Mouse (Mus musculus) c-Kit-negative CD71-positive TER-119-positive erythroid progenitor cells, embryonic 14.5 days (primary cell): ENCODE data around the gene Mob3c.

ENCODE experiments used
- DNase-seq: peaks from one replicate; pipeline ENCODE4 v3.0.0-alpha.2; 2013; ENCODE audit warnings: low read depth, low spot score

The Mob3c gene

DNA sequence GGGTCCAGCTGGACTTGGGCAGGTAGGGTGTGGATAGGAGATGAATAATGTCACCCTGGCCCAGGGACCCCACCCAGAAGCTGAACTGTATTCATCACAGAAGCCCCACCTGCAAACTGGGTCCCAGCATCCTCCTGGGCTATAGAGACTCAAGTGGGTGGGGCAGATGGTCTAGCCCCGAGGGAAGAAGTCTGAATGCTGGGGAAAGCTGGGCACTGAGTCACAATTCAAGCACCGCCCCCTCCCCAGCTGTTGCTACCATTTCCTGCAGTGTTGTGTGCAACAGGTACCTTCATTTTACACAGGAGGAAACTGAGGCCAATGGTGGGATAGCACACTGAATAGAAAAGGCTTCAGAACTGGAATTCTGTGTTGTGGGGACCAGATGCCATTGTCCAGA is 4.1 kb downstream of the Mob3c start:
- DNase-seq: no peak

DNA sequence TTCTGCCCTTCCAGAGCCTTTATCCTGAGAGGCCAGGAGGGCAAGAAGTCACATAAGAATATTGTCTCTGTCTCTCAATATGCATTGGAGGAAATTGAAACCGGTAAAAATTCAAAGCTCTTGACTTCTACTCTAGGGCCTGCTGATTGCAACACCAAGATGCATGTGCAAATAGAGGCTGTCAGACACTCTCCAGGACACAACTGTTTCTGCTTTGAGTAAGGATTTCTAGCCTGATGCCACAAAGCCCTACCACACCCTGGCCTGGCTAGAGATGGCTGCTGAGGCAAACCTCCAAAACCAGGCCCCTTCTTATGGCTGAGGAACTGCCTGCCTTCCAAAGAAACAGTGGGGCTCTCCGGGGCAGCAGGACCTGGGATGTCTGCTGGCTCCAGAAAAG is 7.7 kb downstream of the Mob3c start:
- no peak for DNase-seq

DNA sequence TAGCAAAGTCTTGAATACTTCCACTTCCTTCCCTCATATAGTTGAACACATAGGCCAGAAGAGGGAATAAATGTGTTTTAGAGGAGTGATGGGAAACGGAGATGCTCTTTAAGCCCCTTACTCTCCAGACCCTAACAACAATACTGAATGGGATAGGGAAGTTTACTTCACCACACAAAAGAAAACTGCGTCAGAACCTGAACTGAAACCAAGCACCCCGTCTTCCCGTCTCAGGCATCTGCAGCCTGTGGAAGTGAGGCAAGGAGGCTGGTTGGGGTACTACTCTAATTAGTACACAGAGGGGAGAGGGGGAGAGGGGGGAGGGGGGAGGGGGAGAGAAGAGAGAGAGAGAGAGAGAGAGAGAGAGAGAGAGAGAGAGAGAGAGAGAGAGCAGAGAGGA is 10.3 kb downstream of the Mob3c start:
- DNase-seq: no peak

DNA sequence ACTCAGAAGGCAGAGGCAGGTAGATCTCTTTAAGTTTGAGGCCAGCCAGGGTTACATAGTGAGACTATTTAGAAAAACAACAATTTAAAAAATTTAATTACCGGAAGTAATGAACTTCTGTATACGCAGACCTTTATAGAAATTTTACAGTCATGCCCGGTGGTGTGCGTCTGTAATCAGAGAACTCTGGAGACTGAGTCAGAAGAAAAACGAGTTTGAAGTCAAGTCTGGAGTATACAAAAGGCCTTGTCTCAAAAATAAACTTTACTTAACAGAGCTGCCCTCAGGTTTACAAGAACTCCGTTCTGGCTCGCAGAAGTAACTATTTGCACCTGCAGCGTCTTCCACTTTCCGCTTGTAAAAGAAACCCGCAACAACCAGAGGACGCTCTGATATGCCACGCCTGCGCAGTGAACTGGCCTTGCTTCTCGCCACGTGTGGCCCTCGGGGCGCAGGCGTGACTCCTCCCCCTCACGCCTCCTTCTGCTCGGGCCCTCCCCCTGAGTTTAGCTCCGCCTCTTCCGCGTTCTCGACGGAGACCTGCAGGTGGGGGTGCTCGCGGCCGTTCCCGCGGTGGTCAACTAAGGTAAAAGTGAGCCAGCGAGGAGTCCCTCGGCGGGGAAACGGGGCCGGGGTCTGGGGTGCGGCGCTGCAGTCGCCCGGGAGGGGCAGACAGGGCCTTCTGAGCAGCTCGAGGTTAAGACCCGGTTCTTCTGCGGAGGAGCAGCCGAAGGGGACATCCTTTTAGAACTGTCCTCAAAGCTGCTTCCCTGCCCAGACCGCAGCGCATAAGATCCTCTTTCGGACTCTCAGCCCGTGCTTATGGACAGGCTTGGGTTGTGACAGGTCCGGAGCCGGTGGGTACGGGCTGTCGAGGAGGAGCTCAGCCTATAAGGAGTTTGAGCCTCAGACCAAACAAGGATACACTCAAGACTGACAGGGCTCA is 11.1 kb downstream of the Mob3c start, which contains the start of gene Mknk1:
Gene Mknk1, plus strand, starts transcription at position 503 of the 946 bp plus-strand sequence.
- DNase-seq: peak; percentile 89

DNA sequence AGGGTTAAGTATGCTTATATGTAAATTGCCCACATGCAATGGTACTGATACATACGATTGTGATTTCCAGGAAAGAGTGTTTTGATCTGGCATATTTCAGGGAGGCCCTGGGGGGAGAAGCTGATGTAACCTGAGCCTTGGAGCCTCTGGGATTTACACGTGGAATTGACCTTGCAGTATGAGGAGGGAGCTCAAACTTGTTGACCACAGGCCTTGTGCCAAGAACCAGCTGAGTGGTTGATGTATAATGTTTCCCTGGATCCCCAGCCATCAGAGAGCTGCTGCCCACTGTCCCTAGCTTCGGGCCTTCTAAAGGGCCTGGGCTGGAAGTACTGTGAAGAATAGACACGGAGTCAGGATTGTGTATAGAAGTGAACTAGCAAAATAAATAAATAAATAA is 12.1 kb downstream of the Mob3c start:
- DNase-seq: no peak

DNA sequence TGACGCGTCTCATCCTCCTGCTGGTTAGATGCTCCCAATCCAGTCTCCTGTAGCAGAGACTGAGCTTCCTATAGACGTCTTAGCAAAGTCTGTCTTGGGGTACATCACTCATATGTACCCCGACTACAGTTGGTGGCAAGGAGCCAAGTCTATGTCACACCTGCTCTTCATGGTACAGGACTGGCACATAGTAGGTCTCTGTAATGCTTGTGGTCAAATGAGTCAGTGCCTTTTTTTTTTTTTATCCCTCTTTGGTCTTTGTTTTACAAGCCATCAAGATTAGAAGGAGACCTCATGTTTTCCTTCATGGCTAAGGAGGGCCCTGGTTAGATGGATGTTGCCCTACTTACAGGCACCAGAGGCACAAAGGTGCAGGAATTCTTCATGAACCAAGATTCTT is 12.9 kb downstream of the Mob3c start:
- no peak for DNase-seq

DNA sequence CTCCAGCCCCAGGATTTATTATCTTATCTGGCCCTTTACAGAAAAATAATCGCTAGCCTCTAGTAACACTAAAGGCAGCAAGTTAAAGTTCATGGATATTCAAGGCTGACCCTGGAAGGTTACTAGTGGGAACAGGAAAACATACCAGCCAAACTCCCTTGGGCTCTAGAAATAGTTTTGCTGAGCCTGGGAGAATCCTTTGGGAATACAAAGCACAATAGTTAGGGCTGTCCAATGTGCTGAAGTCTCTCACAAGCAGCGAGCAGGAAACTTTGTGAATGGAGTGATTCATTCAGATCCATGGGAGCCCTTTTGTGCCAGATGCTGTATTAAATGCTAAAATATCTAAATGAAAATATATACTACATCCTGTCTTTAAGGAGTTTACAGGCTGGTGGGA is 18.8 kb downstream of the Mob3c start:
- no peak for DNase-seq

DNA sequence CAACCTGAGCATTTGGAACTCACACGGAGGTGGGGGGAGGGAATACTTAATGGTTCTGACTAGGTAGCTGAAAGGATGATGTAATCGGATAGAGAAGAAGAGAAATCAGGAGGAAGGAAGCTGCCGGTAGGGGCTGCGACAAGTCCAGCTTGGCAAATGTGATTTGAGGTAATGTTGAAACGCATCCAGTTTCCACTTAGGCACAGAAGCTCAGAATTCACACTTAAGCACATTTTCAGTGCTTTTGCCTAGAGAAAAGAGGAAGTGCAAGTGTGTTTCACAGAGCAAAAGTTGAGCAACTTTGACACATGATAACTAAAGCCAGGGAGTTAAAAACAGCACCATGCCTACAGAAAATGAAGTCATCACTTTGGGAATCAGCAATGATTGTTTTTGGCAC is 19.5 kb downstream of the Mob3c start:
- no peak for DNase-seq

DNA sequence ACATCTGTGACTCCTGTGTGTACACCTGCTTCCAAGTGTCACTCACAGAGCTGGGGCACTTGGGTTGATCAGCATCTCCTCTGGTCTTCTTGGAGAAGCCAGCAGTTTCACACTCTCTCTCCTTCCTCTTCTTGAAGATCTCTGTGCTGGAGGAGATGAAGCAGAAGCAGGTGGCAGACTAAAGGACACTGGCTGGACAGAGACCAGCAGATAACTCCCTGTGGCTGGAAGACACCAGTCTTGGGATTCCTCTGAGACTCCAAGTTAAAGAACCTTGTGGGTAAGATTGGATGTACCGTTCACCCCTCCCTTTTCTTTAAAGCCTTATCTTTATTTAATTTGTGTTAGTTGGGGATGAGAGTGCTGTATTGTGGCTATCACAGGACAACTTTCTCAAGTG is 20.2 kb downstream of the Mob3c start:
- no peak for DNase-seq

DNA sequence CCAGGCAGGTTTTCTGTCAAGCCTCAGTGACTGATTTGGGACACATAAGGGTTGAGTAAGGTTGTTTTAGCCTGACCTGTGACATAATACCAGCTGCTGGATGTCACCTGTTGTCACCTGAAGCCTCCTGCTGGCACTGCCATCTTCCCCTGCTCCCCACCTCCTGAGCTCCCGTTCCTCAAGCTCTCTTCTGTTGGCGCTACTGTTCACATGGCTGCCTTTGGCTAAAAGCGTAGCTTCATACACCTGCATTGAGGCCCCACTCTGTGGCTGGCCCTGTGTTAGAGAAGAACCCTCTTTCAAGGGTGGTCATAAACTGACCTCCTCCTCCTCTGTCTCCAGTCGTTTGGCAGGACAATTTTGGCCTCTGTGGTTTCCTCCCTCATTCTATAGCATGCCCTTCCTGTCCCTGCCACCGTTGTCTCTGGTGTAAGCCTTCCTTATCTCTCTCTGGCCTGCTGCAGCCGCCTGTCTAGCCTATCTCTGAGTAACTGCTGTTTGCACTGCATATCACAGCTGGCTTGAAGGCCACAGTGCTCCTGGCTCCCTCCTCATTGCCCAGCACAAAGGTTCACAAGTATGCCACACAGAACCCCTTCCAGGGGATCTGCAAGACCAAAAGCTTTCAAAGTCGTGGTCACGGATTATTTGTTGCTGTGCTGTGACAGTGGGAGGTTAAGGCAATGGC is 21.2 kb downstream of the Mob3c start:
- peak; percentile 82 for DNase-seq

DNA sequence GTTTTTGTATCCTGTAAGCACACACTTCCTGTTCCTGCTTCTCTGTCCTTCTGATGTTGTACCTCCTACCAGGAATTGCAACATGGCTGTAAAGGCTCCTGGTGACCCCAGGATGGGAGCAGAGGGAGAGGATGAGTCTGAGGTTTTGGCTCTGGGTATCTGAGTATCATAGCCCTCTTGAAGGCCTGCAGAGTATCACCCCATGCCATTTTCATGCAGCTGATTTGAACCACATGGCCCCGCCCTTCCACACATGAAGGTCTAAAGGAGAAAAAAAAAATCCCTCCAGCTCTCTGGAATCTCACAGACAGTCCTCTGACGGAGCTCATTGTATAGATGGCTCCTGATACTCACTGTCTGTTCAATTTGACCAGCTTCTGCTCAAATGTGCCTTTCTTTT is 22.2 kb downstream of the Mob3c start:
- DNase-seq: no peak

DNA sequence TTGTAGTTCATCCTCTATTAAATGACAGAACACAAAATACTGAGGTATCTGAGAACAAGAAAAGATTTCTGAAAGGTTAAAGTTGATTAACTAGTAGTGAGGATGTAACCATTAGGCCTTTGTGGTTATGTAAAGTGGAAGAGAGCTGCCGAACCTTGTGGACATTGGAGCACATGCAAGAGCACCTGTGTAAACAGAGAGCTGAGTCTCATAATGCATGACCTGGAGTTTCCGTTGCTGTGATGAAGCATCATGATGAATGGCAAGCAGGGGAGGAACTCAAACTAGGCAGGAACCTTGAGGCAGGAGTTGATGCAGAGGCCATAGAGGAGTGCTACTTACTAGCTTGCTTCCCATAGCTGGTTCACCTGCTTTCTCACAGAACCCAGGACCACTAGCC is 22.7 kb downstream of the Mob3c start:
- DNase-seq: no peak

DNA sequence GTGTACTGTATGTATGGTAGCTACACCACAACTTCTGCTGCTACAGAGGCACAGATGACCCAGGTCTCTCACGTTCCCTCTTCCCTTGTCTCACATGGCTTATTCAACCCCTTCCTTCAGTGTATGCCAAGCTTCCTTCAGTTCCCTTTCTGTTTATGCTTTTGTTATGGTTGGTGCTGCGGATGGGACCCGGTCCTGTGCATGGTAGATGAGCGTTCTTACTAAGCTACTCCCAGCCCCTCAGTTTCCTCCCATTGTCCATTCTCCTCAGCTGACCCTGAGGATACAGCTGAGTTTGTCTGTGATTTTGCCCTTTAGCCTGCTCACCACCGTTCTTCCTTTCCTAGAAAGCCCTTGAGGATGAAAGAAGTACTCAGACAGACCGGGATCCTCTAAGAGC is 23.7 kb downstream of the Mob3c start:
- DNase-seq: no peak

DNA sequence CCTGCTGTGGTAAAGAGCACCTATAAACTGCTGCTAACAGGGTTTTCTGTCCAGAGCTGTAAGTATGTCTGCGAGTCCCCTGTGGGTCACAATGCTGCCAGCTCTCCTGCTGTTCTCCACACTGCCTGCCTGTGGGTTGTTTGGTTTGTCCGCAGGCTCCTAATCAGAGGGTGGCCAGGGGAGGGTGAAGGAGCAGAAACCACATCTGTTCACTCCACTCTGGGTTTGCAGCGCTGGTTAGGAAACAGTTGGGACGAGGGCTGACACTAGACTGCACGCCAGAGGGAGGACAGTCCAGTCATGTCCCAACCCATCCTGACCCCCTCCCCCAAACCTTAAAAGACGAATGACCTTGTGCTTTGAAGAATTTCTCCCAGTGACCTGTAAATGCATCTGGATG is 27.2 kb downstream of the Mob3c start:
- DNase-seq: no peak

DNA sequence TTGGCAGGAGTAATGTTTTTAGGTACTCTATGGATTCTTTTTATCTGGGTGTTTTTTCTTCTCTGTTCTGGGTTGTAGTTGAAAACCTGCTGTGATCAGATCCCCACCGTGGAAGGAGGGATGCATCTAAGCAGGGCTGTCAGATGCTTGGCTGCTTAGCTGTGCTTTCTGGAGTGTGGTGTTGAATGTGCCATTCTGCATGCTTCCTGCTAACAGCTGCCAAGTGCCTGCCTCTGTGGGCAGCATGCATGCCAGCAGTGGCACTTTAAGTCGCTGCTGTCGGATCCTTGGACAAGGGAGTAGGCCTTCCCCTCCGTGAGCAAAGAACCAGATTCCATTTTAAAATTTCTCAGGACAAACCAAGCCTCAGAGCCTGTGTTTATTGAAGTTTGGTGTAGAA is 27.7 kb downstream of the Mob3c start:
- DNase-seq: no peak

DNA sequence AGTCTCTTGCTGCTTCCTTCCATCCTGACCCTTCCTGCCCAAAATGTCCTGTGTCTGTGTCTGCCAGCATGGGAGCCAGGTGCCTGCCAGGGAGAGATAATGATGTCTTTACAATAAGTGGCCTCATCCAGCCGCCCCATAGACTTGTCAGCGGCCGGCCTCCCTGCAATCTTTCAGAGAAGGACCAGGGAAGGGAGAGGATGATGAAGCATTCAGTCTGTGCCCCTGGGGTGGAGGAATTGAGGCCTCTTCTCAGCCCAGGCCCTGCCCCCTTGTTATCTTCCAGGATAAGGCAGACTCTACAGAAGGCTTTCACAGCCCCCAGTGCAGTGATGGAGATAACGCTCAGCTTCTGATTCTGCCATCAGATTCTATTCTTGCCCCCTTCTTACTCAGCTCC is 28.4 kb downstream of the Mob3c start:
- DNase-seq: peak; percentile 72

DNA sequence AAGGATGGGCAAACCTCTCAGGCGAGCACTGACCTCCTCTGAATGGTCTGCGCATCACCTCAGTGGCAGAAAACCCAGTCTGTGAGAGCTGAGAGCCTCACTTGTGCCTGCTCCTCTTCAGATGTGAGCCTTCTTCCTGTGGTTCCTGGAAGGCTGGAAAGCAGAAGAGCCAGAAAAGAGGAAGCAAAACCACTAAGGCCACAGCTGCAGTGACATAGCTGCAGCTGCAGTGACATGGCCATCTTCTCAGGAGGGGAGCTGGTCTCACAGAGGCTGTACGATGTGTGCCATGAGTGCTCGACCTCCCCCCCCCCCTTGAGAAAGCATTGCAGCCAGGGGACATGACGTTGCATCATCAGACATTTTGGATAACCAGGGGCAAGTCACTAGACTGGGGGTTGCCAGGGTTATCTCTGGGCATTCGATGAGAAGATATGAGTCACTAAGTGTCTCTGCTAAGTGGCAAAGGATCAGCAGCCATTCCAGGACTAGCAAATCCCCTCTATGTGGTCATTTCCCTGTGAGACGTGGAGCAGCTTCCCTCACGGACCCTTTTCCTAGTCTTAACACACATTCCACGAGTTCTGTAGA is 29.5 kb downstream of the Mob3c start:
- no peak for DNase-seq

DNA sequence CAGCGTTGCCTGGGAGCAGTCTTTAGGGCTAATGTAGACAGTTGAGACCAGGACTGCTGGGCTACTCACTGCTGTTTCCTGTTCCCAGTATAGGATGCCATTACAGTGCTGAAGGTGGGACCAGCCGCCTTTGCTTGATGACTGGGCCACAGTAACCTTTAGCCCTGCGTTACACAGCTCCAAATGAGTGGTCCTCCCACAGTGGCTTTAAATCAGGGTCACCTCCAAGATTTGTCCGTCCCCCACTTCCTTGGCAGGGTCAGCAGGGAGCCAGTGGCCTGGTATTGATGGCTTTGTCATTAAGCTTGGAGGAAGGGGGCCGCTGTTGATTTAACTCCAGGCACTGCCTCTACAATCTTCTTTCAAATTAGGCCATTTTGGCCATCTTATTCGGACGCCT is 35.5 kb downstream of the Mob3c start:
- no peak for DNase-seq

DNA sequence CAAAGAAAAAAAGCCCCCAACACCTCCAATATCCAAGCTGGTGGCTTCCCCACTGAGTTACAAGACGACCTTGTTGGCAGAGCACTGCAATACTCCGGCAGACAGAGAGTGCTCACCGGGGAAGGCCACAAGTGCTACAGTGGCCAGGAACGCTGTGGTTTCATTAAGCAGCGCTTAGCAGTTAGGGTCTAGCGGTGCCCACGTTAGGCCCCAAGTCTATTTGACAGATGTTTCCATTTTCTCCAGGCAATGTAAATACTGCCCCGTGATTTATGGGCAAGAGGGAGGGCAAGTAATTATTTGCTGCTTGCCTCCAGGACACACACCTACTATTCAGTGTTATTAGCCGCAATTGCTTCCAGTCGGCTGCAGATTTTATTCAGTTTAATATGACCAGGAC is 36.0 kb downstream of the Mob3c start:
- DNase-seq: no peak

DNA sequence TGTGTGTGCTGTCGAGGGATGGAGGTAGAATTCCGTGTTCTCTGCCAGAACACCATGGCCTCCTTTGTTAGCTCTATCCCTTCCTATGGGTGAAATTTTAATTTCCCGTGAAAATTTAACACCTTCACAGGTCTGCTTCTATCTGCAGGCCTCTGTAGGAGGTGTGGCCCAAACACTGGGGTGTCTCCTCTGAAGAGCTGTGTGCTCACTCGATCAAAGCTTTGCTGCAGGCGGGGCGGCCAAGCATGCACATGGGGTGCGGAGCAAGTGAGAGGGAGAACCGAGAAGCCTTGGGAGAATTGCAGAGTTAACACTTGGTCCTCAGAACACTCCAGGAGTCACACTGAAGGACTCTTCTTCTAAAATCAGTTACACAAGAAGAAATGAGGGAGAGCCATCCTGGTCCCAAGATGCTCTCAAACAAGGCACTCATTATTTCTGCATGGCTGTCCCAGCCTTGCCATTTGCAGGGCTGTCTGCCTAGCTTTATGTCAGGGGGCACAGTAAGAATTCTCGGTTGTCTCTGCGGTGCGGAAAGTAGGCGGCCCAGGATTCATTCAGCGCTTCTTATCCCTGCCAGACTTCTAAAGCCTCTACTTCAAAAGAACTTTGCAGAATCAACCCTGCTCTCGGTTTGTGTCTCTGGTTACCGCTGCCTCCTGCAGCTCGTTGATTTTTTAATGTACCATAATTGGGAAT is 41.8 kb downstream of the Mob3c start:
- DNase-seq: no peak

DNA sequence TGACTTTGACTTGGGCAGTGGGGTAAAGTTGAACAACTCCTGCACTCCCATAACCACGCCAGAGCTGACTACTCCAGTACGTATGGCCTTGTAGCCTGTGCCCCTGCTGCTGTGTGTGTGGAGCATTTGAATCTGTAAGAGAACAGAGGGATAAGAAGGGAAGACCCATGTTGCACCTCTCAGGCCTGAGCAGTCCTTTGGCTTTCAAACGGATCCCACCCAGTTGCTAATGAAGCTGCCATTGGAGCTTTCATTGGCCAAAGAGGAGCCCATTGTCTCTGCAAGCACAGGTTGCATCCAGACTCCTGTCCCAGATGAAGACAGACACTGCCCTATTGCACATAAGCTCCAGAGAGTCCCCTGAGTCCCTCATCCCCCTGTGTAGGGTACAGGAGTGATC is 45.3 kb downstream of the Mob3c start:
- DNase-seq: no peak

DNA sequence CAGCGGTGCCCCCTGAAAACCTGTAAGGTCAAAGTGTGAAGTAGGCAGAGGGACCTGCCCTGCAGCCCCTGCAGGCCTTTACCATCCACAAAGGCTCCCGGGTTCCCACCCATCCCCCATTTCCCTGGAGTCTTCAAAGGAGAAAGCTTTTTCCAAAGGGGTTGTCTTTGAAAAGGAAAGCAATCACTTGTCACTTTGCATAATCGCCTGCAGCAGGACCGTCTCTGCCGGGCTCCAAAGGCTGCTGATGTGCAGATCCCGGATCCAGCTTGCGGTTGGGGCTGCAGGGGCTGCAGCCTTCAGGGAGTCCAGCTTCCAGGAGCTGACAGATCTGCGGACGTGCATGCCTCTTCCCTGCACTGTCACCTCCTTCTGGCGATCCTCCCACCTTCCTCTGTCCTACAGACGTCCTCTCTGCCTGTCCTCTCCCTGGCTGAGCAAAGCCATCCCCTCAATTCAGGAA is 50.4 kb downstream of the Mob3c start:
- DNase-seq: no peak
